Mouse (Mus musculus): ENCODE measurements around the gene Ctso.

DNA sequence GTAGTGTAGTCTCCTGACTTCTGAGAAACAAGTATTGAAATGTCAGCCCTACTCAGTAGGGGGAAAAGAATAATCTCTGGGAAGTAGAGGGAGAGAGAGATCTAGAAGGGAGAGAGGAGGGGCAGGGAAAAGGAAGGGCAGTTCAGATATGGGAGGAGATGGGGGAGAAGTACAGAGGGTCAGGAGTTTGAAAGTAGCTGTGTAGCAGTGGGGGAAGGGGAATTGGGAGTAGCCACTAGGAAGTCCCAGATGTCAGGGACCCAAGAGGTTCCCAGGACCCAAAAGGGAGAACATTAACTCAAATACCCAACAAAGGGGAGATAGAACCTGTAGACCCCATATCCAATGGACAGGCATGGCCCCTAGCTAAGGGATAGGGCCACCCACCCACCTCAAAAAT, 43.7 kb downstream of the Ctso start, which contains the start of gene Tdo2:
- TF ChIP-seq HCFC1 (IDR thresholded peaks at IDR 0.05; ENCODE audit: borderline replicate concordance, insufficient read depth, low read length) (no peak), CHD2 (IDR thresholded peaks at IDR 0.05; ENCODE audit: low read depth, low read length) (no peak), ZNF384 (IDR thresholded peaks at IDR 0.05; ENCODE audit: low read depth, low read length) (no peak), ZC3H11A (IDR thresholded peaks at IDR 0.05; ENCODE audit: borderline replicate concordance, low read depth, low read length) (no peak)

Data from ES-E14 (cell line).